Mouse (Mus musculus) macrophage (primary cell): ENCODE results near the gene Lrch3. TPM values are rescaled to one million over a fixed set of nuclear protein-coding genes. Genes with fewer than 3 reads are reported as not detected.
"Not testable (repeated sequence)": the region's sequence is repeated elsewhere in the genome, so short reads cannot be mapped to it uniquely, and the experiment has no call there.

Experiments used
- H3K27ac ChIP-seq: fragments of 350-480 bp; formaldehyde crosslinking; 2 replicates; pipeline ENCODE4 v1.9.0; 2021
- H3K36me3 ChIP-seq: fragments of 350-480 bp; formaldehyde crosslinking; 2 replicates; pipeline ENCODE4 v1.9.0; 2021; ENCODE audit errors: inconsistent target
- H3K4me3 ChIP-seq: fragments of 350-480 bp; formaldehyde crosslinking; 2 replicates; pipeline ENCODE4 v1.9.0; 2021; ENCODE audit errors: inconsistent target
- H3K79me2 ChIP-seq: fragments of 350-480 bp; formaldehyde crosslinking; 2 replicates; pipeline ENCODE4 v1.9.0; 2021; ENCODE audit errors: inconsistent target
- WGBS: methylation state at CpG from one replicate; pipeline ENCODE4 v1.1.7; 2026; ENCODE audit warnings: inconsistent platforms; ENCODE audit not compliant: missing documents; 5-methylcytosine and 5-hydroxymethylcytosine counted together
- polyA plus RNA-seq: library from polyadenylated mRNA; stranded (reverse); fragments of 250-400 nt; gene quantifications from 3 replicates; pipeline ENCODE4 v1.2.4, GENCODE M21; 2018; ENCODE audit warnings: inconsistent platforms
- total RNA-seq, 78 experiments: library from RNA; depleted of rRNA; stranded (reverse); fragments of 250-400 nt; gene quantifications; 1 replicate in 9 of 78; 2 replicates in 24 of 78; 3 replicates in 43 of 78; 4 replicates in 2 of 78; pipeline ENCODE4 v1.2.4; 2018; ENCODE audit warnings: inconsistent platforms in 56 of 78

Gene Lrch3
- total RNA-seq (2018; cell fraction: chromatin; rRNA removed), result 100 to 1,000 TPM; 113 to 168 (median 140) TPM
- total RNA-seq (2018; cell fraction: cytosol; rRNA removed), result 10 to 100 TPM; 29.2 to 49.2 (median 39.1) TPM
- 100 to 1,000 TPM in 11 of 26 experiments, 10 to 100 TPM in 15; 70.2 to 163 (median 92.7) TPM for total RNA-seq (2018; cell fraction: nucleus; rRNA removed)
- polyA plus RNA-seq, result 24.7 to 33.3 TPM (median 25.8 TPM) in 3 replicates

DNA sequence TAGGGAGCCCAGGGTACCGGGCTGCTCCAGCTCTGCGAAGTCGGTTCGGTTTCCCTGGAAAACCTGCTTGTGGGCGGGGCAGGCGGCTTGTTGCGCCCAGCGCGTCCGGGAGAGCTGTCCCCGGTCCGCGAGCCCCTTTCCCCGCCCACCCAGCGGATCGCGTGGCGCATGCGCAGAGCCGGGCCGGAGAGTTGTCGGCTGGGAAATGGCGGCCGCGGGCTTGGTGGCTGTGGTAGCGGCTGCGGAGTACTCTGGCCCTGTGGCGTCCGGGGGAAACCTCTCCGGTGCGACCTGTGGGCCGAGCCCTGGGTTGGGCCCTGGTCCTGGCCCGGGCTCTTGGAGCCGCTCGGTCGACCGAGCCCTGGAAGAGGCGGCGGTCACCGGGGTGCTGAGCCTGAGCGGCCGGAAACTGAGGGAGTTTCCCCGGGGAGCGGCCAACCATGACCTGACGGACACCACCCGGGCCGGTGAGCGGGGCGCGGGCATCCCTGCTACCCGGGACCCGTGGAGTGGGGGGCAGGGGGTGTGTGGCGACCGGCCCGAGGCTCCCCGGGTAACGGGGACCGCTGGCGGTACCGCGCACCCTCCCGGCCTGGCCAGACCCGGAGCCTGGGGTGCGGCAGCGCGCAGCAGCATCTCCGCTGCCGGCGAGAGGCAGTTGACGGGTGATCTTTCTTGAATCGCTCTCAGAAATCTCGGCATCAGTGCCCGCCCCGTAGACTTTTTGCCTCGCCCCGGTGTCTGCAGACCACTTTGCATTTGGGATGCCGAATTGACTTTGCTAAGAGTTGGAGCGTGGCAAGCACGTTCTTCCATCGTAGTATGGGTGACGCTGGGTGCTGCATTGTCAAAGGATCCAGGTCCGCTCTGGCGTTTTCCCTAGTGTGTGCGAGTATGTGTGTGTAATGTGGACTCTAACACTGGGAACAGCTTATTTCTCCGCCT, at the start of gene Lrch3:
TSS of gene Lrch3 (plus strand) at position 164 of the 945 bp plus-strand sequence.
- no peaks in the 10 kb centered on the region for H3K36me3 ChIP-seq
- H3K27ac ChIP-seq, result no peak within 1 kb of the TSS
- peaks cover 49% of the 10 kb centered on the region for H3K79me2 ChIP-seq
- under 1% methylated on average over 84 of the region's 85 CpGs for WGBS
- H3K4me3 ChIP-seq, result peak within 1 kb of the TSS; percentile 90

GRCm38 (mm10) chr16:32865401-32865800, 48.5 kb upstream of the Lrch3 start:
- WGBS, result 89% methylated on average over 4 of the region's 4 CpGs
- Histone ChIP-seq H3K27ac (no peak overlapping the region), H3K4me3 (no peak overlapping the region), H3K79me2 (peaks cover 76% of the 10 kb centered on the region), H3K36me3 (no peaks in the 10 kb centered on the region)

GRCm38 (mm10) chr16:32866713-32867112, 47.2 kb upstream of the Lrch3 start:
- H3K36me3 ChIP-seq, result no peaks in the 10 kb centered on the region
- H3K27ac ChIP-seq, result peak overlapping the region; percentile 47
- H3K79me2 ChIP-seq, result peaks cover 66% of the 10 kb centered on the region
- WGBS, result 29% methylated on average over 5 of the region's 5 CpGs
- H3K4me3 ChIP-seq, result peak overlapping the region; percentile 62

DNA sequence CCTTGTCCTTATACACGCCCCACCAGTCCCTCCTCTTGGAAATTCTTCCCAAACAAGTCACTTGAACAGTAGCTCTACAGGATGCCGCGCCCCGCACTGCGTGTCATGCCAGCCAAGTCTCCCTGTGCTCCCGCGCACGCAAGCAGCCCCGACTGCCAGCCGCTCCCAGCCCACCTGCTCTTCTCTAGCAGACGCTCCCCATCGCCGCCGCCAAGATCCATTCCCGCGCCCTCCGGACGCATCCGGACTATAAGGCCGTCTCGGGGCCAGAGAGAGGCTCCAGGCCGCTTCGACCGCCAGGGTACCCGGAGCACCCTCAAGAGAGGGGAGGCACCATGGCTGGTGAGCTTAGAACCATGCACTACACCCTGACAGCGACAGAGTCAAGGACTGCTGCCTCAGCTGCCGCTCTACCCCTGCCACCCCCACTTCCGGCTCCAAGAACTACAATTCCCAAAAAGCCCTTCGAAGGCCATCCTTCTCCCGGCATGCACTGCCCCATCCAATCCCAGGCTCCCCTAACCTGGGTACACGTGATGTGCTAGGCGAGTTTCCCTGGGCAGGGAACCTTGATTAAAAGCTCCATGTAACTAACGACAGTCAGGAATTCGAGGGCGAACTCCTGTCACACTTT, 45.9 kb upstream of the Lrch3 start:
- 1% methylated on average over 35 of the region's 35 CpGs for WGBS
- H3K4me3 ChIP-seq, result peak overlapping the region; percentile 62
- H3K27ac ChIP-seq, result peak overlapping the region; percentile 47
- H3K36me3 ChIP-seq, result no peaks in the 10 kb centered on the region
- H3K79me2 ChIP-seq, result peaks cover 63% of the 10 kb centered on the region

DNA sequence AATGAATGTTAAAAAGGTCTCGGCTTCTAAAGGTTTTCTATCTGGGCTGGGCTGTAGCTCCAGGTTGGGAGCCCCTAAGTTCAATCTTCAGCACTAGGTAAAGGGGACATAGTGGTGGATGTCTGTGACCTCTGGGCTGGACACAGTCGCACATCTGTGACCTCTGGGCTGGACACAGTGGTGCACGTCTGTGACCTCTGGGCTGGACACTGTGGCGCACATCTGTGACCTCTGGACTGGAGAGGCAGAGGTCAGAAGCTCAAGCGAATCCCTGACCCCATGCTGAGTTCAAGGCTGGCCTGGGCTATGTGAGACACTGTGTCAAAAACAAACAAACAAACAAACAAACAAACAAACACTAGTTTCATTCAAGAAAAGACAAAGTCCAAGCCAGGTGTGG, 43.7 kb upstream of the Lrch3 start:
- no peak overlapping the region for H3K4me3 ChIP-seq
- H3K36me3 ChIP-seq, result no peaks in the 10 kb centered on the region
- H3K79me2 ChIP-seq, result peaks cover 42% of the 10 kb centered on the region
- WGBS, result 100% methylated on average over 4 of the region's 5 CpGs
- no peak overlapping the region for H3K27ac ChIP-seq

GRCm38 (mm10) chr16:32873366-32873765, 40.5 kb upstream of the Lrch3 start:
- H3K4me3 ChIP-seq, result no peak overlapping the region
- 52% methylated on average over 3 of the region's 3 CpGs for WGBS
- H3K79me2 ChIP-seq, result peaks cover 18% of the 10 kb centered on the region
- H3K27ac ChIP-seq, result no peak overlapping the region
- no peaks in the 10 kb centered on the region for H3K36me3 ChIP-seq

- H3K79me2 ChIP-seq, result peaks cover 37% of the 10 kb centered on the region
- H3K36me3 ChIP-seq, H3K4me3 ChIP-seq, H3K27ac ChIP-seq: not testable (repeated sequence)
- 60% methylated on average over 1 of the region's 1 CpGs for WGBS
Observed at GRCm38 (mm10) chr16:32875281-32875680, 38.6 kb upstream of the Lrch3 start.

GRCm38 (mm10) chr16:32875847-32876246, 38.1 kb upstream of the Lrch3 start:
- Histone ChIP-seq H3K4me3 (no peak overlapping the region), H3K36me3 (no peaks in the 10 kb centered on the region), H3K27ac (no peak overlapping the region), H3K79me2 (peaks cover 43% of the 10 kb centered on the region)
- 98% methylated on average over 3 of the region's 3 CpGs for WGBS

GRCm38 (mm10) chr16:32876831-32877230, 37.1 kb upstream of the Lrch3 start:
- Histone ChIP-seq H3K36me3 (no peaks in the 10 kb centered on the region), H3K4me3 (peak overlapping the region; percentile 62), H3K79me2 (peaks cover 48% of the 10 kb centered on the region), H3K27ac (peak overlapping the region; percentile 66)
- WGBS, result 7% methylated on average over 8 of the region's 9 CpGs

- H3K79me2 ChIP-seq, result peaks cover 51% of the 10 kb centered on the region
- peak within 1 kb of the TSS; percentile 62 for H3K4me3 ChIP-seq
- H3K27ac ChIP-seq, result peak within 1 kb of the TSS; percentile 66
- H3K36me3 ChIP-seq, result no peaks in the 10 kb centered on the region
- under 1% methylated on average over 57 of the region's 83 CpGs for whole genome bisulfite sequencing
Observed at GRCm38 (mm10) chr16:32877343-32878156, 36.4 kb upstream of the Lrch3 start, which contains the start of the genes Fyttd1 and Rubcn. Gene Fyttd1, plus strand, starts transcription at chr16:32877500. Gene Rubcn, minus strand, starts transcription at chr16:32877766.

DNA sequence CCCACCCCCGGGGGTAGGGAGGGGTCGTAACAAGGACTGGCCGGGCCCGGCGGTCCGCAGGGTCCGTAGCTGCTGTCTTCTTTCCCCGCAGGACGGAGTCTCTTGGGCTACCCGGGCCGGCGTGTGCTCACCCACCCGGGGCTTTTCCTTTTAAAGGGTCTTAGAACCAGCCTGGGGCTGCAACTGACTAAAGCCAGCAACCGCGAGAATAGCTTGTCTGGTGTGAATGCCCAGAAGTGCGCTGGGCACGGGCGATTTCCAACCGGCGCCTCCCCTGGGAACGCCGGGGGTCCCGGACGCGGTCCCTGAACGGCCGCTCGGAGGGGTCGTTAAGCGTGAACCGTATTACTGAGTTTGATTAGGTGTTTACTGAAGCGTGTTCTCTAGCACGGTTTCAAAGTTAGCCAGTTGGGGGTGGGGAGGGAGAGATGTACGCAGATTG, 35.7 kb upstream of the Lrch3 start:
- Histone ChIP-seq H3K27ac (no peak overlapping the region), H3K79me2 (peaks cover 52% of the 10 kb centered on the region), H3K4me3 (peak overlapping the region; percentile 50), H3K36me3 (no peaks in the 10 kb centered on the region)
- WGBS, result 3% methylated on average over 34 of the region's 34 CpGs

GRCm38 (mm10) chr16:32878972-32879926, 34.7 kb upstream of the Lrch3 start:
- WGBS, result 91% methylated on average over 14 of the region's 14 CpGs
- H3K4me3 ChIP-seq, result no peak overlapping the region; the same call in 1 of the 2 replicates

DNA sequence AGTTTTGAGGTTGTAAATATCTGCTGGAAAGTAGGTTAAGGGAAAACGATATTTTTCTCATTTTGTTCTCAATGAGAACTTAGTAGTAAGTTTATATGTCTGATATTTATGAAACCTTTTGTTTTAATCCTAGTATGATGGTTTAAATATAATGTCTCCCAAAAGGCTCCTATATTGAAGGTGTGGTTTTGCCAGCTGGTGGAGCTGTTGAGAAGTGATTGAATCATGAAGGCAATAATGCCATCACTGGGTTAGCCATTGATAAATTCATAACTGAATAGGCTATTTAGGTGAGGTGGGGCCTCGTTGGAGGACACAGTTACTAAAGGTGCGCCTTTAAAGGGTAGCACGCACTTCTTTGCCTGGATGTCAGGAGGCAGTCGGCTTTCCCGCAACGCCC, 32.4 kb upstream of the Lrch3 start:
- no peak overlapping the region for H3K4me3 ChIP-seq
- H3K36me3 ChIP-seq, result peaks cover 6% of the 10 kb centered on the region; the same call in 1 of the 2 replicates

More at GRCm38 (mm10) chr16:32878972-32879926, 34.7 kb upstream of the Lrch3 start:
- H3K36me3 ChIP-seq, result 0 out of 2 replicates have a peak, but pooled peaks cover 3% of the 10 kb centered on the region
- no peak overlapping the region for H3K27ac ChIP-seq
- peaks cover 59% of the 10 kb centered on the region for H3K79me2 ChIP-seq

More for the DNA sequence above, 32.4 kb upstream of the Lrch3 start:
- peaks cover 59% of the 10 kb centered on the region for H3K79me2 ChIP-seq
- 92% methylated on average over 7 of the region's 7 CpGs for WGBS
- H3K27ac ChIP-seq, result no peak overlapping the region
